Mouse (Mus musculus) CH12.LX (cell line): ENCODE data around the gene Slc22a15.

Experiments used
- CHD2 ChIP-seq: IDR thresholded peaks from 2 replicates; pipeline ENCODE4 v1.6.1; 2011; ENCODE audit warnings: low read length, improper control_type of control experiment
- CTCF ChIP-seq, 2 experiments: IDR thresholded peaks in 1 of 2; conservative IDR thresholded peaks in 1 of 2; 2 replicates each; pipeline ENCODE4 v1.5.1; 2011 to 2012; ENCODE audit warnings: low read depth in 2 of 2, low read length in 2 of 2, improper control_type of control experiment in 1 of 2, inconsistent platforms in 1 of 2, mild to moderate bottlenecking in 1 of 2, moderate library complexity in 1 of 2
- E2F4 ChIP-seq: IDR thresholded peaks from 2 replicates; pipeline ENCODE4 v1.6.1; 2011; ENCODE audit warnings: low read depth, low read length, improper control_type of control experiment; ENCODE audit not compliant: insufficient replicate concordance
- JUND ChIP-seq: conservative IDR thresholded peaks from 2 replicates; pipeline ENCODE4 v1.6.1; 2011; ENCODE audit warnings: low read depth, low read length, improper control_type of control experiment
- MAFK ChIP-seq: IDR thresholded peaks from 2 replicates; pipeline ENCODE4 v1.6.1; 2011; ENCODE audit warnings: low read length, improper control_type of control experiment; ENCODE audit not compliant: insufficient replicate concordance
- USF1 ChIP-seq: IDR thresholded peaks from 2 replicates; pipeline ENCODE4 v1.6.1; 2014; ENCODE audit warnings: low read depth, mild to moderate bottlenecking, inconsistent platforms, low read length, improper control_type of control experiment
- ZC3H11A ChIP-seq: IDR thresholded peaks from 2 replicates; pipeline ENCODE4 v1.6.1; 2012; ENCODE audit warnings: low read depth, mild to moderate bottlenecking, inconsistent platforms, low read length, improper control_type of control experiment
- ZKSCAN1 ChIP-seq: IDR thresholded peaks from 2 replicates; pipeline ENCODE4 v1.6.1; 2012; ENCODE audit warnings: low read depth, inconsistent platforms, low read length, improper control_type of control experiment, borderline replicate concordance

DNA sequence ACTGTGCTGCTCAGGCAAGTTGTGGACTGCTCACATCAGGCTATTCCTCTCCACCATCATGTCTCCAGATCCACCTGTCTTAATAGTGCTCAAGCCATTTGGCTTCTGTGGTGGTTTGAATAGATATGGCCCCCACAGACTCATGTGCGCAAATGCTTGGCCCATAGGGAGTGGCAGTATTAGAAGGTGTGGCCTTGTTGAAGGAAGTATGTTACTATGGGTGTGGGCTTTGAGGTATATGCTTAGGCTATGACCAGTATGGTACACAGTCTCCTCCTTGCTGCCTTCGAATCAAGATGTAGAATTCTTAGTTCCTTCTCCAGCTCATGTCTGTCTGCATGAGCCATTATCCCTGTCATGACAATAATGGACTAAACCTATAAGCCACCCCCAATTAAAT, 9.6 kb upstream of the Slc22a15 start:
- no peak for TF ChIP-seq ZC3H11A
- TF ChIP-seq CHD2: no peak
- no peak for TF ChIP-seq USF1
- TF ChIP-seq MAFK: no peak
- no peak for TF ChIP-seq CTCF (conservative IDR thresholded peaks at IDR 0.05 in 1 of 2, IDR thresholded peaks at IDR 0.05 in 1 of 2; ENCODE audit: low read depth in 2 of 2, low read length in 2 of 2)
- TF ChIP-seq E2F4: no peak
- TF ChIP-seq JUND: no peak
- TF ChIP-seq ZKSCAN1: no peak
